Mouse (Mus musculus) liver, postnatal 0 days (tissue): Measurements from ENCODE around the gene Aldh1l1.

ENCODE experiments used
- CTCF ChIP-seq: sonication (generic); IDR thresholded peaks from 2 replicates; pipeline ENCODE4 v1.5.1; 2016; ENCODE audit warnings: antibody characterized with exemption, low read depth
- EP300 ChIP-seq: IDR thresholded peaks from 2 replicates; pipeline ENCODE4 v1.6.1; 2016; ENCODE audit warnings: antibody characterized with exemption, low read depth, mild to moderate bottlenecking

- peak; percentile 92 for TF ChIP-seq EP300
- no peak for TF ChIP-seq CTCF
Observed at GRCm38 (mm10) chr6:90622758-90623455, 136.7 kb downstream of the Aldh1l1 start.
